Mouse (Mus musculus) inflammation-experienced regulatory T-cells, adult 6 months (primary cell): ENCODE measurements around the gene Nkain4. TPM values are rescaled to one million over a fixed set of nuclear protein-coding genes. Genes with fewer than 3 reads are reported as not detected.

Experiments used
- ATAC-seq: one replicate; pipeline ENCODE4 v1.8.0; 2017
- polyA plus RNA-seq, 3 experiments: library from polyadenylated mRNA; unstranded; fragments of 100-300 nt; shearing (Covaris generic); gene quantifications; one replicate each; pipeline ENCODE4 v1.2.1; 2017

Gene Nkain4
- polyA plus RNA-seq, 3 experiments from 2014 or later: not detected

- ATAC-seq: no peak
These were observed 60.9 kb downstream of the Nkain4 start for GRCm38 (mm10) chr2:180893537-180894028.

- no peak for ATAC-seq
These were observed 61.5 kb downstream of the Nkain4 start for GRCm38 (mm10) chr2:180892841-180893521.

GRCm38 (mm10) chr2:180891835-180892323, 62.6 kb downstream of the Nkain4 start:
- ATAC-seq: no peak

GRCm38 (mm10) chr2:180891075-180891834, 63.2 kb downstream of the Nkain4 start:
- ATAC-seq: no peak

- no peak for ATAC-seq
These were observed 64.0 kb downstream of the Nkain4 start for GRCm38 (mm10) chr2:180890422-180891074.

GRCm38 (mm10) chr2:180889921-180890280, 64.6 kb downstream of the Nkain4 start:
- no peak for ATAC-seq

- no peak for ATAC-seq
These were observed 65.1 kb downstream of the Nkain4 start for GRCm38 (mm10) chr2:180889271-180889920.

- ATAC-seq: no peak
These were observed 69.2 kb downstream of the Nkain4 start for GRCm38 (mm10) chr2:180885270-180885669.

Other genes with a start within 250 kb of the Nkain4 start
- 10 to 100 TPM; 36.4 to 52.4 (median 45.3) TPM for gene Dido1, start 244.7 kb downstream of the Nkain4 start, polyA plus RNA-seq
- gene Gid8, start 244.6 kb downstream of the Nkain4 start, polyA plus RNA-seq: 10 to 100 TPM; 20.2 to 22.8 (median 22.4) TPM
- gene Slc17a9, start 229.4 kb downstream of the Nkain4 start, polyA plus RNA-seq: 10 to 100 TPM; 31.7 to 86.8 (median 66.9) TPM
- gene Bhlhe23, start 177.8 kb downstream of the Nkain4 start, polyA plus RNA-seq: not detected
- 10 to 100 TPM in 2 of 3 experiments, 1 to 10 TPM in 1; 8.7 to 13.0 (median 10.2) TPM for gene Ythdf1, start 33.8 kb downstream of the Nkain4 start, polyA plus RNA-seq
- gene Birc7, start 25.7 kb downstream of the Nkain4 start, polyA plus RNA-seq: not detected
- 10 to 100 TPM; 51.9 to 68.0 (median 52.9) TPM for gene Arfgap1, start 12.5 kb upstream of the Nkain4 start, polyA plus RNA-seq
- gene Col20a1, start 31.8 kb upstream of the Nkain4 start, polyA plus RNA-seq: under 1 TPM in 2 of 3 experiments, not detected in 1; 0.78 to 0.93 TPM
- gene Chrna4, start 88.8 kb upstream of the Nkain4 start, polyA plus RNA-seq: not detected
- gene Kcnq2, start 180.6 kb upstream of the Nkain4 start, polyA plus RNA-seq: under 1 TPM in 1 of 3 experiments, not detected in 2; 0.19 TPM
- not detected for gene Eef1a2, start 202.3 kb upstream of the Nkain4 start, polyA plus RNA-seq
- gene Ppdpf, start 232.5 kb upstream of the Nkain4 start, polyA plus RNA-seq: 100 to 1,000 TPM; 128 to 152 (median 146) TPM
- under 1 TPM in 1 of 3 experiments, not detected in 2; 0.09 TPM for gene Ptk6, start 248.1 kb upstream of the Nkain4 start, polyA plus RNA-seq